Mouse (Mus musculus) fat pad, adult 2 months (tissue): ENCODE data around the gene Rgmb.

Experiments
- DNase-seq: peaks from one replicate; pipeline ENCODE4 v3.0.0-alpha.2; 2011; ENCODE audit warnings: low read depth, low spot score; ENCODE audit errors: extremely low read depth

Gene Rgmb

GRCm38 (mm10) chr17:15787036-15787435 is 43.8 kb downstream of the Rgmb start:
- DNase-seq, result no peak

GRCm38 (mm10) chr17:15777979-15778378 is 52.9 kb downstream of the Rgmb start:
- DNase-seq, result no peak

GRCm38 (mm10) chr17:15776349-15776748 is 54.5 kb downstream of the Rgmb start:
- no peak for DNase-seq

- no peak for DNase-seq
Observed at GRCm38 (mm10) chr17:15774565-15775215, 56.1 kb downstream of the Rgmb start.

GRCm38 (mm10) chr17:15773956-15774355 is 56.9 kb downstream of the Rgmb start:
- no peak for DNase-seq

GRCm38 (mm10) chr17:15769081-15769724 is 61.6 kb downstream of the Rgmb start:
- no peak for DNase-seq

GRCm38 (mm10) chr17:15761191-15761590 is 69.6 kb downstream of the Rgmb start:
- DNase-seq, result no peak
